Mouse (Mus musculus) testis, adult 2 months (tissue): ENCODE results near the gene Irgm2.

Experiments used
- CTCF ChIP-seq: fragments of 200-500 bp; IDR thresholded peaks from 2 replicates; pipeline ENCODE4 v1.5.1; 2012; ENCODE audit warnings: low read depth, mild to moderate bottlenecking, inconsistent platforms, low read length, moderate library complexity; ENCODE audit not compliant: control insufficient read depth, insufficient read depth, insufficient replicate concordance
- POLR2A ChIP-seq: fragments of 200-500 bp; IDR thresholded peaks from 2 replicates; pipeline ENCODE4 v1.6.1; 2012; ENCODE audit warnings: low read depth, mild to moderate bottlenecking, inconsistent platforms, low read length, moderate library complexity; ENCODE audit not compliant: control insufficient read depth

GRCm38 (mm10) chr11:58264546-58264945 lies 65.1 kb downstream of the Irgm2 start:
- TF ChIP-seq CTCF, result no peak
- TF ChIP-seq POLR2A, result no peak
